Mouse (Mus musculus): ENCODE measurements at regions not wholly inside any gene's neighbourhood (a gene's known extent, or its start where the extent isn't known, plus 50 kb on each side); places are given as distances from the start of the nearest gene placed in this dataset.

- no peak for DNase-seq (ENCODE audit: low spot score in 2 of 2)
Measured at GRCm38 (mm10) chr1:75681913-75682312, 135.8 kb downstream of the Slc4a3 start.

GRCm38 (mm10) chr1:75692781-75693180, 146.7 kb downstream of the Slc4a3 start:
- no peak for DNase-seq (ENCODE audit: low spot score in 2 of 2)

GRCm38 (mm10) chr1:75693231-75693914, 147.3 kb downstream of the Slc4a3 start:
- DNase-seq (ENCODE audit: low spot score in 2 of 2), result no peak

GRCm38 (mm10) chr1:75704832-75705650, 159.0 kb downstream of the Slc4a3 start:
- no peak for DNase-seq (ENCODE audit: low spot score in 2 of 2)

- DNase-seq (ENCODE audit: low spot score in 2 of 2), result no peak
Measured at GRCm38 (mm10) chr1:75706126-75706525, 160.1 kb downstream of the Slc4a3 start.

GRCm38 (mm10) chr1:75723431-75723830, 177.4 kb downstream of the Slc4a3 start:
- DNase-seq (ENCODE audit: low spot score in 2 of 2), result no peak

- DNase-seq (ENCODE audit: low spot score in 2 of 2), result no peak
Measured at GRCm38 (mm10) chr1:75725329-75725728, 179.3 kb downstream of the Slc4a3 start.

- DNase-seq (ENCODE audit: low spot score in 2 of 2), result no peak
Measured at GRCm38 (mm10) chr1:75728859-75729258, 182.8 kb downstream of the Slc4a3 start.

GRCm38 (mm10) chr1:75733791-75734190, 187.7 kb downstream of the Slc4a3 start:
- DNase-seq (ENCODE audit: low spot score in 2 of 2), result no peak

- no peak for DNase-seq (ENCODE audit: low spot score in 2 of 2)
Measured at GRCm38 (mm10) chr1:75738651-75739050, 192.6 kb downstream of the Slc4a3 start.

GRCm38 (mm10) chr1:75749665-75750221, 203.7 kb downstream of the Slc4a3 start:
- DNase-seq (ENCODE audit: low spot score in 2 of 2), result no peak

GRCm38 (mm10) chr1:75772131-75772530, 226.1 kb downstream of the Slc4a3 start:
- no peak for DNase-seq (ENCODE audit: low spot score in 2 of 2)

GRCm38 (mm10) chr1:75773014-75773413, 226.9 kb downstream of the Slc4a3 start:
- DNase-seq (ENCODE audit: low spot score in 2 of 2), result no peak

GRCm38 (mm10) chr1:75778889-75779288, 232.8 kb downstream of the Slc4a3 start:
- no peak for DNase-seq (ENCODE audit: low spot score in 2 of 2)

- no peak for DNase-seq (ENCODE audit: low spot score in 2 of 2)
Measured at GRCm38 (mm10) chr1:75783206-75783605, 237.1 kb downstream of the Slc4a3 start.

- no peak for DNase-seq (ENCODE audit: low spot score in 2 of 2)
Measured at GRCm38 (mm10) chr1:75786173-75786820, 240.2 kb downstream of the Slc4a3 start.

- no peak for DNase-seq (ENCODE audit: low spot score in 2 of 2)
Measured at GRCm38 (mm10) chr1:75791509-75791908, 245.4 kb downstream of the Slc4a3 start.

- DNase-seq (ENCODE audit: low spot score in 2 of 2), result no peak
Measured at GRCm38 (mm10) chr1:75797793-75798192, 251.7 kb downstream of the Slc4a3 start.

GRCm38 (mm10) chr1:75798375-75799099, 252.5 kb downstream of the Slc4a3 start:
- peak; percentile 46 to 51 for DNase-seq (ENCODE audit: low spot score in 2 of 2)

GRCm38 (mm10) chr1:75804473-75804872, 258.4 kb downstream of the Slc4a3 start:
- no peak for DNase-seq (ENCODE audit: low spot score in 2 of 2)

- no peak for DNase-seq (ENCODE audit: low spot score in 2 of 2)
Measured at GRCm38 (mm10) chr1:75812471-75812870, 266.4 kb downstream of the Slc4a3 start.

GRCm38 (mm10) chr1:75826202-75826601, 280.1 kb downstream of the Slc4a3 start:
- DNase-seq (ENCODE audit: low spot score in 2 of 2), result no peak

Data from heart, adult 9 months (tissue).